Mouse (Mus musculus) mesoderm, embryonic 11.5 days (tissue): ENCODE results near the gene Nudcd2.
A peak's percentile ranks its signal among the peaks of the same experiment; 100 is the strongest.

Source experiments
- DNase-seq: peaks from one replicate; pipeline ENCODE4 v3.0.0-alpha.2; 2012; ENCODE audit warnings: low read depth, low spot score

The Nudcd2 gene

DNA sequence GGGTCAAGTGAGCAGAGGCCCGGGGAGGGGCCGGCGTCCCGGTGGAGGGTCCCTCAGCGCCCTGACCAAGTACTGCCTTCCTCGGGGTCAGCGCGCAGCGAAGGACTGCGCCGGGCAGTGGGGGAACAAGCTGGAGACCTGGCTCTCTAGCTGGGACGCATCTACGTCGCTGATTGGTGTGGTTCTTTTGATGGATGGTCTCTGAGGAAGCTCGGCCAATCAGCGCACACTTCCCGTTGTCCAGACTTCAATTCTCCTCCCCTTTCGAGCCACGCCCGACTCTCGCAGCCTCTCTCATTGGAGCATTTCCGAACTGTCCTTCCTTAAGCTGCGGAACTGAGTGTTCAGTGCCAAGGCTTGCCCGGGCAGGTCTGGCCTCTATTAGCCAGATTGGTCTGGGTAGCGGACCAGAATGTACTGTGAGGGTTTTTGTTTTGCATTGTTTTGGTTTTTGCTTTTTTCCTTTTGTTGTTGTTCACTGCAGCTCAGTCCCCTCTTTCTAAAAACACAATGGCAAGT, 21.7 kb downstream of the Nudcd2 start, which contains the start of gene Ccng1:
TSS of gene Ccng1 (minus strand) at position 203 of the 519 bp plus-strand sequence.
- peak; percentile 95 for DNase-seq

DNA sequence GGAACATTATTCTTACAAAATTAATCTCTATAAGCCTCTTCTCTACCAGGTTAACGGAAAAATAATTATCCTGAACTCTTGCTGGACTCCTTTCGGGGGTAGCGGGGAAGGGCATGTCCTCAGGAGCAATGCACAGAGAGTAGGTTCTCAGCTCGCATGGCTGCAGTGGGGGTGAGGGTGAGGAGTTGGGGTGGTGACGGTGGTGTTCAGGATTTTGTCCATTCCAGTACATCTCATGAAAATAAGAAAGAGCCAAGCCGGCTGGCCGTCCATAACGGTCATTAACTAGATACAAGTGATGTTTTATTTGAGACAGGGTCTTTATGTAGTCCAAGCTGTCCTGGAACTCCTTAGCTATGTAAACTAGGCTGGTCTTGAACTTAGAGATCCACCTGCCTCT, 22.5 kb downstream of the Nudcd2 start:
- DNase-seq = no peak

DNA sequence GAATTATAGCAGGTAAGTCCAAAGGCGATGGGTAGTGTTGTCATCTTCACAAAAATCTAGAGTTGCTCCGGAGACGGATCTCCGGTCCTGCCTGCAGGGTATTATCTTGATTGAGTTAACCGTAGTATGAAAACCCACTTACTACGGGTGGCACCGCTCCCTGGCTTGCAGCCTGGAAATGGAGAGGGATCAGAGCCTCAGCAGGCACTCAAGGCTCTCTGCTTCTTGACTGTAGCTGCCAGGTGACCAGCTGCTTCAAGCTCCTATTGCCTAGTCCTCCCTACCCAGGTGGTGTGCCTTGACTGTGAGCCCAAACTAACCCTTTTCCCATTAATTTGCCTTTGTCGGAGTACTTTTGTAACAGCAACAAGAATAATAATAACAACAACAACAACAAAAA, 26.4 kb downstream of the Nudcd2 start:
- DNase-seq = no peak

DNA sequence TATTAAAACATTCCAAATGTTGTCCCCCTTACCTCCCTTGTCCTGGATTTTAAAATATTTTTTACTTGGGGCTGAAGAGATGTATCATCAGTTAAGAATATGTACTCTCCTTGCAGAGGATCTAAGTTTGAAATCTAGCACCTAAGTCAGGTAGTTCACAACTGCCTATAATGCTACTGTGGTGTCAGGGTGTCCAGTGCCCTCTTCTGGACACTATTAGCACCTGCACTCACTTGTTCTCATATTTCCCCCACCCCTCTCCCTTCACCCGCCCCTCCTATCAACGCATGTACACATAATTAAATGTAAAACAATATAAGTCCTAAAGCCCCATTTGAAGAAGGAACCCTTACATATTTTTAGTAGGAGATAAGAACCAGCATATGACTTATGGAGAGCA, 29.9 kb downstream of the Nudcd2 start:
- DNase-seq = peak; percentile 25

DNA sequence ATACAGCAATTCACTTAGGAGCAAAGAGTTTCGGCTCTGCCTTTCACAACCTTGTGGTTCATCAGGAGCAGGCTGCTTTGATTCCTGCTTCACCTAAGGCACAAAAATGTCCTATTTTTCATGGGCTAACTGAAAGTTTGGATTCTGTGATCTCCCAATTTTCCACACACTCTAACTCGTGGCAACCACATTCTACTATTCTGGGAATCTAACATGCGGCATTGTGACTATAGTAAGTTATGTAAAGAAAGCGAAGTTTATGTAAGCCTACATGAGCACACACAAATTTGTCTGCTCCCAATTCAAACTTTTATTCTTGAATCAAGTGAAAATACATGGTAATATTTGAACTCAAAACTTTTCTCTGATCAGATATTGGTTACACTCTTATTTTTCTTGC, 31.2 kb downstream of the Nudcd2 start:
- DNase-seq = no peak

DNA sequence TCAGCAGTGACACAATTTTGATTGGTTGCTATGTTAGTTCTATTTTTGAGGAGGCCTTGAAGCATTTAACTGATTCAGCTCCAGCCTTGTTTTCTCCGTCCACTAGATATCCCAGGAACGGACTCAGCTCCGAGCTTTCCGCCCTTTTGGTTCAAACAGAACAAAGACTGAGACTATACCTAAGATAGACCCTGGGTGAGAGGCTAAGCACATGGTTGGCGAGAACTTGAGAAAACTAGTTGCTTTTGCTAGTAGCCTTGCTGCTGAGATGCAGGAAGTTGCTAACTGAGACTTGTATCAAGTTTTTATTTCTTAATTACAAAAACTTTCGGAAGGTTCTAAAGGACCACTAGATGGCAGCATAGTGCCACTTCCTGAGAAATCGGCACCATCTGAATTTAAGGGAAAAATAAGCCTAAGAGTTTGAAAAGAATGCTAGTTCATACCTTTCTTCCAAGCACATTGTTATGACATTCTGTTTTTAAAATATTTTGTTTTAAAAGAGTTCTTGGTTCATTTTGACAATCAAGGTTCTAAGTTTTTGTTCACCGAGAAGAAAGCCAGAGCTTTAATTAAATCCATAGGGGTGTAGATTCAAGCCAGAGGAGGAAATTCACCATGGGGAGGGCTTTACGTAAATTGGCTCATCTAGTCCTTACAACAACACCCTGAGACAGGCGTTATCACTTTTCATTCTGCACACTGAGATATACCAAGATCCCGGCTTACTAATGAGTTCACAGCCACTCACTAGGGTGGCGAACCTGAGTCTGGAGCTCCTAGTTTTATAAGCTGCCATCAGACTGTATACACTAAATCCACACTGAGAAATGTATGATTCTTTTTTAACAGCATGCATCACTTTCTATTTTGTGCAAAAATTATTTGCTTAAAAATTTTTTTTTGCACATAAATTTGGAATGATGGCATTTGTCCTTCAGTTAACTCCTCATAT, 42.1 kb downstream of the Nudcd2 start:
- DNase-seq = peak; percentile 67

DNA sequence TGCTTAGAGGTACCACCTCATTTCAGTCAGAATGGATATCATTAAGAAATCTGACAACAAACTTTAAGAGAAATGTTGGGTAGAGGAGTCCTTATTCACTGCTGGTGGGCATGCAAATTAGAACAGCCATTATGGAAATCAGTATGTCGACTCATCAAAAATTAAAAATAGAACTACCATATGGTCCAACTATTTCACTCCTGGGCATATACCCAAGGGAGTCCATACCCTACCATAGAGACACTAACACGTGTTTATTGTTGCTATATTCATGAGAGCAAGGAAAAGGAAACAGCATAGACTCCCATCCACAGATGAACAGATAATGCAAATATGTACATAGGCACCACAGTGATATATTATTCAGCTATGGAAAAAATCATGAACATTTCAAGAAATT, 48.4 kb downstream of the Nudcd2 start:
- no peak for DNase-seq

DNA sequence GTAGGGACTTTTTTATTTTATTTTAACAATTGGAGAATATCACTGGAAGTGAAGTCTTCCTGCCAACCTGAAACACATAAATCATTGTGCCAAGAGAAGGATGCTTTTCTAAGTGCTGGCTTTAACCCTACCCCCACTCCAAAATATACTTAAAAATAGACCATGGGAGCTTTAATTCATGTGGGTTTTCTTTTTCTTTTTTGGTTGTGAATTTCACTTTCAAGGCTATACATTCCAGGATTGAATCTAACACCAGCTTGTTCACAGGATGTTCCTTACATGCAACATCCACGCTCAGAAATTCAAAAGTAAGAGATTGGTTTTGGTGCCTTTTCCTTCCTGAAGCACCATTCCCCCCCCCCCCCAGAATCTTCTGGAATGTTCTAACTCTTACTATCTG, 49.9 kb downstream of the Nudcd2 start:
- no peak for DNase-seq

DNA sequence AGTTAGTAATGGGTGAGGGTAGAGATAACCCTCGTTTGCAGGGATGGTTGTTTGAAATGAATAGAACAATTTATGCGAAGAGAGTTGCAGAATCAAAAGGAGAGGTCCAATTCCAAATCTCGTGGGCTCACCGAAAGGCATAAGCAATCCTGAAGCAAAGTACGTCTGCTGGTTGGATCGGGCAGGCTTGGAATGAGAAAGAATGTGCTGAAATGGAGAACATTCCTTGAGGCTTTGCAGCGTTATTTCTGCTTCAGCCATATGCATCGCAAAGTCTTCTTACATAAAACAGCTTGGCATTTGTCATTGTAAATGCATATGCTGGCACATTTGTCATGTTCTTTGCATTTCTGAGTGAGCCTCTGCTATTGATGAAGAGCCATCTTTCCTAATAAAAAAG, 50.9 kb downstream of the Nudcd2 start:
- no peak for DNase-seq

DNA sequence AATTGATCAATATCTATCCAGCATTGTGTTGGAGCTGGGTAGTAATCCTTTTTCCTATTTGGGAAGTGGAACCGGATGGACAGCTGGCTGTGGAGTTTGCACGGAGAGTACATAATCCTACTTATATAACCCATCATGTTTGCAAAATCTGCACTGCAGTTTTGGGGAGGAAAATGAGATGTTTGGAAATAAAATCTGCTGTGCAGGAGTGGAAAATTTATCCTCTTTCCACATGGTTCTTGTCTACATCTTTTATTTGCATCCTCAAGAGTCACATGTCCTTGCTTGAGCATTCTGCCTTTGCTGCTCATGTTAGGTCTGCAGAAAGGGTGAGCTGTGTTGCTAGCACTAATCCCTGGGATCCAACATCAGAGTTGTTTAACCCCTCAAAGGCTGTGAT, 53.4 kb downstream of the Nudcd2 start:
- no peak for DNase-seq
